Mouse (Mus musculus): ENCODE data around the gene Zfp367. TPM values are rescaled to one million over a fixed set of nuclear protein-coding genes. Genes with fewer than 3 reads are reported as not detected.

The Zfp367 gene
- 12.2 and 15.5 TPM in 2 replicates for polyA plus RNA-seq (2012; rRNA removed)

DNA sequence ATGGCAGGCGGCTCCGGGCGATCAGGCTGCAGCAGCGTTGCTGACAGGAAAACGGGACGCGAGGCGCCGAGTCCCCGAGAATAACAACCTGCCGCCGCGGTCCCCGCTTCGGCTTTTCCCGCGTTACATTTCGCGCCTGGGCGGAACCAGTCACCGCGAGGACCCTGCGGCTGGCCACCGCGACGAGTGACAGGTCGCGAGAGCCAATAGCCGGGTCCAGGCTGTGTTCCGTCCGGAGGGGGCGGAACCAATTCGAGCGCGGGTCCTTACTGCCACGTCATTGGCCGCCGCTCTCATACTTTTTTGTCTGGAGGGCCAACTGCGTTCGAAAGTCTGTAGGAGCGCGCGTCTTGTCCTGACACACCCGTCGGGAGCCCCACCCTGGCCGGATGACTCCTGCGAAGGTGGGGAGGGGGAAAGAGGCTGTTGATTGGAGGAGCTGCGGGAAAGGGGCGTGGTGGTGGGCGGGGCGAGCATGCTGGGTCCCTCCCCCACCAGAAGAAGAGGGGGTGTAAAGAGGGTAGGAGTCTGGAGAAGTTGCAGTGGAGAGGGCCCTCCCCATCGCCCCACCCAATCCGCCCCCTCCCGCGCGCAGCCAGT is at the start of gene Zfp367:
TSS of gene Zfp367 (minus strand) at position 120 of the 600 bp plus-strand sequence.
- Histone ChIP-seq H3K27ac (ENCODE audit: insufficient read depth, low read depth, low read length) (peak within 1 kb of the TSS; percentile 72), H3K36me3 (ENCODE audit: control insufficient read depth, insufficient read depth, low read length) (no peaks in the 10 kb centered on the region), H3K4me1 (ENCODE audit: control insufficient read depth, insufficient read depth, low read length) (peaks cover 7% of the 10 kb centered on the region; the same call in 1 of the 2 replicates), H3K27me3 (replicated peaks; ENCODE audit: control insufficient read depth, insufficient read depth, low read length) (no peaks in the 10 kb centered on the region), H3K4me3 (ENCODE audit: insufficient read depth, low read depth, low read length) (peak within 1 kb of the TSS; percentile 77)
- WGBS: under 1% methylated on average over 56 of the region's 56 CpGs
- DNase-seq: peak; percentile 100
- no peak for TF ChIP-seq CTCF (conservative IDR thresholded peaks at IDR 0.05; ENCODE audit: insufficient read depth, insufficient read length, low read depth, low read length)
- TF ChIP-seq POLR2A (IDR thresholded peaks at IDR 0.05; ENCODE audit: low read depth, low read length): no peak

- 97% methylated on average over 4 of the region's 4 CpGs for WGBS
Observed at GRCm38 (mm10) chr13:64200911-64201310, 47.9 kb upstream of the Zfp367 start.

GRCm38 (mm10) chr13:64198310-64198709 is 45.3 kb upstream of the Zfp367 start:
- H3K27me3 ChIP-seq (replicated peaks; ENCODE audit: control insufficient read depth, insufficient read depth, low read length): no peaks in the 10 kb centered on the region
- DNase-seq: no peak
- TF ChIP-seq POLR2A (IDR thresholded peaks at IDR 0.05; ENCODE audit: low read depth, low read length): no peak
- no peak overlapping the region for H3K4me3 ChIP-seq (ENCODE audit: insufficient read depth, low read depth, low read length)
- WGBS: 63% methylated on average over 4 of the region's 4 CpGs
- no peaks in the 10 kb centered on the region for H3K4me1 ChIP-seq (ENCODE audit: control insufficient read depth, insufficient read depth, low read length)
- H3K36me3 ChIP-seq (ENCODE audit: control insufficient read depth, insufficient read depth, low read length): peaks cover 2% of the 10 kb centered on the region; the same call in 1 of the 2 replicates
- H3K27ac ChIP-seq (ENCODE audit: insufficient read depth, low read depth, low read length): no peak overlapping the region

More at GRCm38 (mm10) chr13:64200911-64201310, 47.9 kb upstream of the Zfp367 start:
- DNase-seq: no peak
- H3K27me3 ChIP-seq (replicated peaks; ENCODE audit: control insufficient read depth, insufficient read depth, low read length): no peaks in the 10 kb centered on the region
- H3K36me3 ChIP-seq (ENCODE audit: control insufficient read depth, insufficient read depth, low read length): peaks cover 2% of the 10 kb centered on the region; the same call in 1 of the 2 replicates
- H3K27ac ChIP-seq (ENCODE audit: insufficient read depth, low read depth, low read length): no peak overlapping the region
- no peak for TF ChIP-seq POLR2A (IDR thresholded peaks at IDR 0.05; ENCODE audit: low read depth, low read length)
- TF ChIP-seq CTCF (conservative IDR thresholded peaks at IDR 0.05; ENCODE audit: insufficient read depth, insufficient read length, low read depth, low read length): no peak
- no peak overlapping the region for H3K4me3 ChIP-seq (ENCODE audit: insufficient read depth, low read depth, low read length)
- no peaks in the 10 kb centered on the region; the same call in 1 of the 2 replicates for H3K4me1 ChIP-seq (ENCODE audit: control insufficient read depth, insufficient read depth, low read length)

DNA sequence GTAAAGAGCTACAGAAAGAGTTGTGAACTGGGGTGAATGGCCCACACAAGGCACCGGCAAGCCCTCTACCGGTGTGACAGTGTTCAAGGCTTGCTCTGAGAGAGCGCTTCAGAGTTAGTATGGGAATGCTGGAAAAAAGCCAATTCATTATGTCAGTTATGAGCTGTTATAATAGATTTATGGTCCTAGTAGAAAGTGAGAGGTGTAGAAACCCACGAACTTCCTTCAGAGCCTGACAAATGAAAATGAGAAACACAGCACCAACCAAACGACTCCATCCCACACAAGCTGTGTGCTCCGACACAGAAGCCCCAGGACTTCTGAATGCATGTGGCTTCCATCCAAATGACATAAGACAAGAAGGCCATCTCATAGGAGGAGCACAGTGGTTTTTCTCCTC is 44.9 kb upstream of the Zfp367 start:
- Histone ChIP-seq H3K27me3 (replicated peaks; ENCODE audit: control insufficient read depth, insufficient read depth, low read length) (no peaks in the 10 kb centered on the region), H3K4me1 (ENCODE audit: control insufficient read depth, insufficient read depth, low read length) (no peaks in the 10 kb centered on the region), H3K36me3 (ENCODE audit: control insufficient read depth, insufficient read depth, low read length) (peaks cover 2% of the 10 kb centered on the region; the same call in 1 of the 2 replicates), H3K27ac (ENCODE audit: insufficient read depth, low read depth, low read length) (no peak overlapping the region), H3K4me3 (ENCODE audit: insufficient read depth, low read depth, low read length) (no peak overlapping the region)
- no peak for DNase-seq
- 69% methylated on average over 6 of the region's 6 CpGs for WGBS
- TF ChIP-seq POLR2A (IDR thresholded peaks at IDR 0.05; ENCODE audit: low read depth, low read length): no peak
- TF ChIP-seq CTCF (conservative IDR thresholded peaks at IDR 0.05; ENCODE audit: insufficient read depth, insufficient read length, low read depth, low read length): no peak

- no peak for DNase-seq
- no peaks in the 10 kb centered on the region for H3K27me3 ChIP-seq (replicated peaks; ENCODE audit: control insufficient read depth, insufficient read depth, low read length)
- H3K27ac ChIP-seq (ENCODE audit: insufficient read depth, low read depth, low read length): no peak overlapping the region
Observed at GRCm38 (mm10) chr13:64187065-64187464, 34.1 kb upstream of the Zfp367 start.

GRCm38 (mm10) chr13:64186516-64186915 is 33.5 kb upstream of the Zfp367 start:
- 88% methylated on average over 4 of the region's 4 CpGs for WGBS
- H3K4me1 ChIP-seq (ENCODE audit: control insufficient read depth, insufficient read depth, low read length): no peaks in the 10 kb centered on the region
- DNase-seq: no peak
- H3K36me3 ChIP-seq (ENCODE audit: control insufficient read depth, insufficient read depth, low read length): no peaks in the 10 kb centered on the region; the same call in 1 of the 2 replicates
- TF ChIP-seq CTCF (conservative IDR thresholded peaks at IDR 0.05; ENCODE audit: insufficient read depth, insufficient read length, low read depth, low read length): no peak
- no peak for TF ChIP-seq POLR2A (IDR thresholded peaks at IDR 0.05; ENCODE audit: low read depth, low read length)
- H3K4me3 ChIP-seq (ENCODE audit: insufficient read depth, low read depth, low read length): no peak overlapping the region
- no peaks in the 10 kb centered on the region for H3K27me3 ChIP-seq (replicated peaks; ENCODE audit: control insufficient read depth, insufficient read depth, low read length)
- no peak overlapping the region for H3K27ac ChIP-seq (ENCODE audit: insufficient read depth, low read depth, low read length)

More at GRCm38 (mm10) chr13:64187065-64187464, 34.1 kb upstream of the Zfp367 start:
- no peak overlapping the region for H3K4me3 ChIP-seq (ENCODE audit: insufficient read depth, low read depth, low read length)
- no peaks in the 10 kb centered on the region; the same call in 1 of the 2 replicates for H3K36me3 ChIP-seq (ENCODE audit: control insufficient read depth, insufficient read depth, low read length)
- H3K4me1 ChIP-seq (ENCODE audit: control insufficient read depth, insufficient read depth, low read length): no peaks in the 10 kb centered on the region
- TF ChIP-seq POLR2A (IDR thresholded peaks at IDR 0.05; ENCODE audit: low read depth, low read length): no peak
- TF ChIP-seq CTCF (conservative IDR thresholded peaks at IDR 0.05; ENCODE audit: insufficient read depth, insufficient read length, low read depth, low read length): no peak

- Histone ChIP-seq H3K36me3 (ENCODE audit: control insufficient read depth, insufficient read depth, low read length) (no peaks in the 10 kb centered on the region; the same call in 1 of the 2 replicates), H3K4me3 (ENCODE audit: insufficient read depth, low read depth, low read length) (no peak overlapping the region), H3K27ac (ENCODE audit: insufficient read depth, low read depth, low read length) (no peak overlapping the region), H3K4me1 (ENCODE audit: control insufficient read depth, insufficient read depth, low read length) (peaks cover 3% of the 10 kb centered on the region; the same call in 1 of the 2 replicates), H3K27me3 (replicated peaks; ENCODE audit: control insufficient read depth, insufficient read depth, low read length) (no peaks in the 10 kb centered on the region)
- WGBS: 84% methylated on average over 9 of the region's 9 CpGs
- DNase-seq: no peak
- TF ChIP-seq POLR2A (IDR thresholded peaks at IDR 0.05; ENCODE audit: low read depth, low read length) (no peak), CTCF (conservative IDR thresholded peaks at IDR 0.05; ENCODE audit: insufficient read depth, insufficient read length, low read depth, low read length) (no peak)
Observed at GRCm38 (mm10) chr13:64185586-64185985, 32.6 kb upstream of the Zfp367 start.

Measured in kidney, adult 2 months (tissue).